Mouse (Mus musculus): ENCODE data around the gene Cep95. TPM values are rescaled to one million over a fixed set of nuclear protein-coding genes. Genes with fewer than 3 reads are reported as not detected.
"Not testable (repeated sequence)": the region's sequence is repeated elsewhere in the genome, so short reads cannot be mapped to it uniquely, and the experiment has no call there.

The Cep95 gene
- total and polyA plus RNA-seq, 3 experiments: 17.5 to 21.7 (median 19.3) TPM

GRCm38 (mm10) chr11:106749557-106750120, 39.4 kb upstream of the Cep95 start:
- DNase-seq (ENCODE audit: extremely low read depth); dilution Hi-C loops (cut with MboI; ENCODE audit: extremely low pct_ligation_motif_present, extremely low pct_unique_long_range_greater_than_20kb, low sequenced_read_pairs); H3K27me3 ChIP-seq (replicated peaks); H3K79me2 ChIP-seq (replicated peaks; ENCODE audit: control insufficient read depth, extremely low read depth, insufficient read depth, poor library complexity, severe bottlenecking): not testable (repeated sequence)
- TF ChIP-seq MAFK (IDR thresholded peaks at IDR 0.05; ENCODE audit: insufficient replicate concordance, low read length): peak; percentile 14; the same call in 1 of the 2 replicates
- TF ChIP-seq MYC (IDR thresholded peaks at IDR 0.05; ENCODE audit: low read depth, low read length): peak; percentile 29; the same call in 1 of the 2 replicates
- peak; percentile 64; the same call in 1 of the 2 replicates for TF ChIP-seq ELF1 (IDR thresholded peaks at IDR 0.05; ENCODE audit: low read depth, low read length)
- 0 out of 2 replicates have a peak, but pooled peaks have one; percentile 39 for TF ChIP-seq RCOR1 (conservative IDR thresholded peaks at IDR 0.05; ENCODE audit: low read depth, low read length)
- peak; percentile 97 for TF ChIP-seq TBP (conservative IDR thresholded peaks at IDR 0.05; ENCODE audit: low read depth, low read length)
- H3K36me3 ChIP-seq (replicated peaks in 1 of 2; ENCODE audit: control insufficient read depth in 1 of 2, insufficient read depth in 1 of 2, low read length in 1 of 2): peaks cover 4 to 26% of the 10 kb centered on the region in 2 experiments
- H3K9me3 ChIP-seq (replicated peaks; ENCODE audit: low read length): peaks cover 11% of the 10 kb centered on the region
- peak overlapping the region; percentile 94 for H3K9ac ChIP-seq (ENCODE audit: insufficient read depth, low read depth)
- peak overlapping the region; percentile 95 for H3K27ac ChIP-seq (ENCODE audit: insufficient read depth, low read depth)
- H3K4me3 ChIP-seq (replicated peaks in 1 of 3; ENCODE audit: low read depth in 2 of 3, low read length in 2 of 3, poor library complexity in 1 of 3): peak overlapping the region; percentile 52 to 66 (median 52)
- H3K4me1 ChIP-seq (ENCODE audit: control insufficient read depth in 1 of 2, insufficient read depth in 2 of 2): peaks cover 5 to 26% of the 10 kb centered on the region in 2 experiments
- in situ Hi-C loops (cut with MboI; ENCODE audit: low pct_ligation_motif_present, low pct_unique_long_range_greater_than_20kb, low sequenced_read_pairs): loop anchor here (5.0 to 25.0 kb wide), 4 partner anchors 77 to 437 kb away; partner anchors contain the start of genes Cd79b and Gh
- peak overlapping the region; percentile 76 for H3K4me2 ChIP-seq (ENCODE audit: insufficient read depth, low read depth, poor library complexity, severe bottlenecking)

GRCm38 (mm10) chr11:106750121-106750751, 38.8 kb upstream of the Cep95 start, which contains the start of gene Pecam1:
Gene Pecam1 (minus strand): TSS chr11:106750628.
- H3K4me1 ChIP-seq (ENCODE audit: control insufficient read depth in 1 of 2, insufficient read depth in 2 of 2): peaks cover 5 to 28% of the 10 kb centered on the region in 2 experiments
- peaks cover 10% of the 10 kb centered on the region for H3K79me2 ChIP-seq (replicated peaks; ENCODE audit: control insufficient read depth, extremely low read depth, insufficient read depth, poor library complexity, severe bottlenecking)
- peak within 1 kb of the TSS; percentile 94 for H3K9ac ChIP-seq (ENCODE audit: insufficient read depth, low read depth)
- peak within 1 kb of the TSS; percentile 76 for H3K4me2 ChIP-seq (ENCODE audit: insufficient read depth, low read depth, poor library complexity, severe bottlenecking)
- H3K36me3 ChIP-seq (replicated peaks in 1 of 2; ENCODE audit: control insufficient read depth in 1 of 2, insufficient read depth in 1 of 2, low read length in 1 of 2): peaks cover 4 to 28% of the 10 kb centered on the region in 2 experiments
- TF ChIP-seq NELFE (IDR thresholded peaks at IDR 0.05; ENCODE audit: low read depth, low read length) (peak; percentile 28; the same call in 1 of the 2 replicates), POLR2A (IDR thresholded peaks at IDR 0.05; ENCODE audit: low read depth, low read length) (peak; percentile 53), BHLHE40 (IDR thresholded peaks at IDR 0.05; ENCODE audit: low read depth, low read length) (peak; percentile 56), ZMIZ1 (IDR thresholded peaks at IDR 0.05; ENCODE audit: low read depth, low read length) (peak; percentile 82; the same call in 1 of the 2 replicates), MXI1 (IDR thresholded peaks at IDR 0.05; ENCODE audit: low read depth, low read length) (peak; percentile 89), TBP (conservative IDR thresholded peaks at IDR 0.05; ENCODE audit: low read depth, low read length) (peak; percentile 45; the same call in 1 of the 2 replicates), CHD1 (IDR thresholded peaks at IDR 0.05; ENCODE audit: low read depth, low read length) (no peak; the same call in 1 of the 2 replicates), SIN3A (IDR thresholded peaks at IDR 0.05; ENCODE audit: low read length) (peak; percentile 69; the same call in 1 of the 2 replicates), CHD2 (IDR thresholded peaks at IDR 0.05; ENCODE audit: low read length) (peak; percentile 42; the same call in 1 of the 2 replicates), JUND (conservative IDR thresholded peaks at IDR 0.05; ENCODE audit: low read depth, low read length) (no peak), IRF4 (IDR thresholded peaks at IDR 0.05; ENCODE audit: low read depth, low read length) (no peak), NRF1 (IDR thresholded peaks at IDR 0.05; ENCODE audit: low read depth, low read length) (0 out of 2 replicates have a peak, but pooled peaks have one; percentile 28), TCF12 (IDR thresholded peaks at IDR 0.05; ENCODE audit: low read depth, low read length) (0 out of 2 replicates have a peak, but pooled peaks have one; percentile 58)
- H3K4me3 ChIP-seq (replicated peaks in 1 of 3; ENCODE audit: low read depth in 2 of 3, low read length in 2 of 3, poor library complexity in 1 of 3): peak within 1 kb of the TSS; percentile 52 to 66 (median 52)
- DNase-seq (ENCODE audit: extremely low read depth): peak; percentile 70
- dilution Hi-C loops (cut with MboI; ENCODE audit: extremely low pct_ligation_motif_present, extremely low pct_unique_long_range_greater_than_20kb, low sequenced_read_pairs) (no loop called here), in situ Hi-C loops (cut with MboI; ENCODE audit: low pct_ligation_motif_present, low pct_unique_long_range_greater_than_20kb, low sequenced_read_pairs) (loop anchor here (5.0 to 25.0 kb wide), 4 partner anchors 78 to 438 kb away; partner anchors contain the start of genes Cd79b and Gh)
- peak within 1 kb of the TSS; percentile 95 for H3K27ac ChIP-seq (ENCODE audit: insufficient read depth, low read depth)
- peaks cover 11% of the 10 kb centered on the region for H3K9me3 ChIP-seq (replicated peaks; ENCODE audit: low read length)
- no peaks in the 10 kb centered on the region for H3K27me3 ChIP-seq (replicated peaks)
